Mouse (Mus musculus) adrenal gland, postnatal 14 days (tissue): ENCODE measurements at regions not wholly inside any gene's neighbourhood (a gene's known extent, or its start where the extent isn't known, plus 50 kb on each side); places are given as distances from the start of the nearest gene placed in this dataset.

ENCODE experiments used
- DNase-seq: peaks from one replicate; pipeline ENCODE4 v3.0.0; 2021; ENCODE audit warnings: mixed read lengths

DNA sequence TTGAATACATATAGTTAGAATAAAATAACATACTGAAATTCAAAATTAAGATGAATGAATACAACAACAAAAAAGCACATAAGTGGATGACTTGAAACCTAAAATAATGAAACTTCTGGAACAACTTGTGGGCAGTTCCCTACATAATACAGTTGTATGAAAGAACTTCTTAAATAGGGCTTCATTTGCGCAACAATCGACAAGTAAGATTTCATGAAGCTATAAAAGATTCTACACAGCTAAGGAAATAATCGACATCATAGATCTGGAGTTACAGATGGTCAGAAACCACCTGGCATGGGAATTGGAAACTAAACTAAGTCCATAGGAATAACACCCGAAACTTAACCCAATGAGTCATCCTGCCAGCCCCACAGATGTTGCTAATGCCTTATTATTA is 491.5 kb upstream of the Ctnnd2 start:
- no peak for DNase-seq

DNA sequence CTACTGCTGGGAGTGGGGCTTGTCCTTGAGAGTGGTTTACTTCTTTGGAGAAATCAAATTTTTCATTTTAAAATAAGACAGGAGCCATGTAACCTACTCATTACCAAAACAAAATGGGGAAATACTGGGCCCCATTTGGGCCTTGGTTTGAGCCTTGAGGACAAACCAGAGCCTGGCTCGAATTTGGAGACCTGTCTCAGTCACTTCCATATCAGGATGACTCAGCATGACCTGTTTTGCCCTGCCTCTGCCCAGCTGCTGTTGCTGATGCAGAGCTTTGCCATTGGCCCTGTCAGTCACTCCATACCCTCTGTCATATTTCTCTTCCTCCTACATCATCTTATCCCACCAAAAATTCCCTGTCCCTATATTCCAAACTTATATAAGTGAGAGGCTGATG is 485.5 kb upstream of the Ctnnd2 start:
- DNase-seq: peak; percentile 14
